Mouse (Mus musculus) adrenal gland, adult 18-20 months (tissue): Measurements from ENCODE around the gene Jmjd1c. TPM values are rescaled to one million over a fixed set of nuclear protein-coding genes. Genes with fewer than 3 reads are reported as not detected.
"Not testable (repeated sequence)": the region's sequence is repeated elsewhere in the genome, so short reads cannot be mapped to it uniquely, and the experiment has no call there.

Experiments
- DNase-seq, 2 experiments: peaks; one replicate each; pipeline ENCODE4 v3.0.0; 2021 to 2022; ENCODE audit warnings: low spot score in 2 of 2
- total RNA-seq, 2 experiments: library from RNA; stranded (reverse); gene quantifications; 1 replicate in 1 of 2; 2 replicates in 1 of 2; pipeline ENCODE4 v1.2.3; 2021

The Jmjd1c gene
- total RNA-seq, 2 experiments from 2014 or later, result 44.4 to 49.7 TPM

- DNase-seq, result no peak
Observed at GRCm38 (mm10) chr10:67100011-67100661, 4.2 kb downstream of the Jmjd1c start.

- DNase-seq, result no peak
Observed at GRCm38 (mm10) chr10:67100831-67101251, 4.9 kb downstream of the Jmjd1c start.

- no peak for DNase-seq
Observed at GRCm38 (mm10) chr10:67104543-67104942, 8.6 kb downstream of the Jmjd1c start.

- DNase-seq, result no peak
Observed at GRCm38 (mm10) chr10:67105331-67106217, 9.6 kb downstream of the Jmjd1c start.

GRCm38 (mm10) chr10:67106400-67106799 is 10.5 kb downstream of the Jmjd1c start:
- no peak for DNase-seq

GRCm38 (mm10) chr10:67107017-67107761 is 11.3 kb downstream of the Jmjd1c start:
- DNase-seq, result no peak

GRCm38 (mm10) chr10:67108096-67108495 is 12.2 kb downstream of the Jmjd1c start:
- DNase-seq, result no peak

GRCm38 (mm10) chr10:67109635-67110034 is 13.7 kb downstream of the Jmjd1c start:
- no peak for DNase-seq

GRCm38 (mm10) chr10:67111044-67111798 is 15.3 kb downstream of the Jmjd1c start:
- DNase-seq, result peak in 1 of 2 experiments; percentile 14

GRCm38 (mm10) chr10:67111799-67112177 is 15.9 kb downstream of the Jmjd1c start:
- DNase-seq, result no peak

- DNase-seq, result not testable (repeated sequence)
Observed at GRCm38 (mm10) chr10:67112967-67113366, 17.0 kb downstream of the Jmjd1c start.

- no peak for DNase-seq
Observed at GRCm38 (mm10) chr10:67113833-67114232, 17.9 kb downstream of the Jmjd1c start.

- DNase-seq, result peak in 1 of 2 experiments; percentile 19
Observed at GRCm38 (mm10) chr10:67115115-67115514, 19.2 kb downstream of the Jmjd1c start.

- DNase-seq, result peak in 1 of 2 experiments; percentile 19
Observed at GRCm38 (mm10) chr10:67115666-67116091, 19.8 kb downstream of the Jmjd1c start.

GRCm38 (mm10) chr10:67116251-67116650 is 20.3 kb downstream of the Jmjd1c start:
- DNase-seq, result peak; percentile 27 to 36

- peak in 1 of 2 experiments; percentile 12 for DNase-seq
Observed at GRCm38 (mm10) chr10:67119291-67119690, 23.4 kb downstream of the Jmjd1c start.

- no peak for DNase-seq
Observed at GRCm38 (mm10) chr10:67120180-67120579, 24.3 kb downstream of the Jmjd1c start.

GRCm38 (mm10) chr10:67120640-67121039 is 24.7 kb downstream of the Jmjd1c start:
- DNase-seq, result no peak

- no peak for DNase-seq
Observed at GRCm38 (mm10) chr10:67123756-67124155, 27.8 kb downstream of the Jmjd1c start.

- DNase-seq, result no peak
Observed at GRCm38 (mm10) chr10:67124156-67124555, 28.2 kb downstream of the Jmjd1c start.
